Mouse (Mus musculus) inflammation-experienced regulatory T-cells, adult 6 months (primary cell): ENCODE data around the gene Arpc4. TPM values are rescaled to one million over a fixed set of nuclear protein-coding genes. Genes with fewer than 3 reads are reported as not detected.

ENCODE experiments used
- polyA plus RNA-seq, 3 experiments: library from polyadenylated mRNA; unstranded; fragments of 100-300 nt; shearing (Covaris generic); gene quantifications; one replicate each; pipeline ENCODE4 v1.2.1; 2017

Gene Arpc4
- polyA plus RNA-seq, 3 experiments from 2014 or later: 516 to 980 (median 581) TPM

Other genes starting within 250 kb of the Arpc4 start
- under 1 TPM in 2 of 3 experiments, not detected in 1; 0.84 to 0.95 TPM for gene Lhfpl4, start 182.7 kb upstream of the Arpc4 start, polyA plus RNA-seq
- 10 to 100 TPM; 12.0 to 18.4 (median 16.2) TPM for gene Mtmr14, start 140.3 kb upstream of the Arpc4 start, polyA plus RNA-seq
- gene Cpne9, start 95.8 kb upstream of the Arpc4 start, polyA plus RNA-seq: under 1 TPM in 2 of 3 experiments, not detected in 1; 0.21 to 0.22 TPM
- gene Brpf1, start 71.0 kb upstream of the Arpc4 start, polyA plus RNA-seq: 10 to 100 TPM in 2 of 3 experiments, 1 to 10 TPM in 1; 9.2 to 15.3 (median 13.7) TPM
- gene Ogg1, start 51.1 kb upstream of the Arpc4 start, polyA plus RNA-seq: 10 to 100 TPM; 12.7 to 23.8 (median 20.9) TPM
- gene Camk1, start 34.1 kb upstream of the Arpc4 start, polyA plus RNA-seq: 1 to 10 TPM; 1.3 to 2.6 (median 2.2) TPM
- 10 to 100 TPM; 27.5 to 44.5 (median 43.3) TPM for gene Tada3, start 232 bp upstream of the Arpc4 start, polyA plus RNA-seq
- 10 to 100 TPM in 2 of 3 experiments, 1 to 10 TPM in 1; 6.6 to 18.5 (median 16.4) TPM for gene Ttll3, start 11.1 kb downstream of the Arpc4 start, polyA plus RNA-seq
- 10 to 100 TPM in 2 of 3 experiments, 1 to 10 TPM in 1; 6.5 to 13.4 (median 12.0) TPM for gene Rpusd3, start 41.2 kb downstream of the Arpc4 start, polyA plus RNA-seq
- not detected for gene Cidec, start 57.6 kb downstream of the Arpc4 start, polyA plus RNA-seq
- gene Jagn1, start 64.5 kb downstream of the Arpc4 start, polyA plus RNA-seq: 10 to 100 TPM; 50.3 to 60.1 (median 56.3) TPM
- 1 to 10 TPM in 2 of 3 experiments, under 1 TPM in 1; 0.69 to 8.2 (median 1.9) TPM for gene Il17re, start 80.4 kb downstream of the Arpc4 start, polyA plus RNA-seq
- gene Il17rc, start 93.3 kb downstream of the Arpc4 start, polyA plus RNA-seq: under 1 TPM in 2 of 3 experiments, not detected in 1; 0.32 to 0.47 TPM
- 1 to 10 TPM; 6.1 to 9.2 (median 8.1) TPM for gene Creld1, start 105.2 kb downstream of the Arpc4 start, polyA plus RNA-seq
- gene Prrt3, start 123.8 kb downstream of the Arpc4 start, polyA plus RNA-seq: under 1 TPM in 1 of 3 experiments, not detected in 2; 0.17 TPM
- gene Emc3, start 153.5 kb downstream of the Arpc4 start, polyA plus RNA-seq: 10 to 100 TPM; 57.0 to 69.1 (median 62.4) TPM
- gene Fancd2, start 153.6 kb downstream of the Arpc4 start, polyA plus RNA-seq: 1 to 10 TPM; 1.4 to 9.7 (median 2.0) TPM
- not detected for gene Fancd2os, start 222.6 kb downstream of the Arpc4 start, polyA plus RNA-seq
- gene Brk1, start 226.7 kb downstream of the Arpc4 start, polyA plus RNA-seq: 100 to 1,000 TPM; 274 to 315 (median 285) TPM
- gene Vhl, start 245.8 kb downstream of the Arpc4 start, polyA plus RNA-seq: 10 to 100 TPM in 2 of 3 experiments, 1 to 10 TPM in 1; 9.9 to 12.3 (median 12.0) TPM